Mouse (Mus musculus): ENCODE results near the gene Inhbc.
A peak's percentile ranks its signal among the peaks of the same experiment; 100 is the strongest.

Gene Inhbc

DNA sequence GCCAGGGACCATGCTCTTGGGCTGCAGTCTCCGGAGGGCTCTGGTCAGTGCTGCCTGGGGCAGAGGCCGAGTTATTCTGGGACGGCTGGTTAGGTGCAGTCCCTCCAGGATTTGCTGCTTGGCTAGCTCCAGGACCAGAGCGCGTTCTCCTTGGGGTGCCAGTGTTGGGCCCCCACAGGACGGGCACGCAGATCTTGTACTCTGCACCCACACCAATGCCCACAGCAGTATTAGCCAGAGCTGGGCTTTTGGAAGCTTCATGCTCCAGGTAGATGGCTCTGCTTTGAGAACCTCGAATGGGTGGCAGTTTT, 19.0 kb downstream of the Inhbc start:
- DNase-seq = no peak

- DNase-seq = peak; percentile 71
Measured at GRCm38 (mm10) chr10:127350594-127351284, 19.5 kb downstream of the Inhbc start.

DNA sequence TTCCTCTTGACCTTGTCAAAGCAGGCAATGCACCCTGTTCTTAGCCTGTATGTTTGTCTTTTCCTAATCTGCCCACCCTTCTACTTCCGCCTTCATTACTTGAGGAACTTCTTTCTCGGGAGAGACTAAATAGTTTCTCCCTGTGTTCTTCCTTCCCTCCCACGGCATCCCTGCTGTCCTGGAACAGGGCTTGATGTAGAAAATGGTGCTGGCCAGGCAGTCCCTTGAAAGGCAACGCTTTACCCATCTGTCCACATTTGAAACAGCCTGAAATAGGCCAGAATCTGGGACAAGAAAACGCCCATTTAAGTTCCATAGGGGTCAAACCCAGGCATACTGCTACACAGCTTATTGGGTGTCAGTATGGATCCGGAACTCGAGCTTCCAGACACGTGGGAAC, 20.4 kb downstream of the Inhbc start:
- no peak for DNase-seq

DNA sequence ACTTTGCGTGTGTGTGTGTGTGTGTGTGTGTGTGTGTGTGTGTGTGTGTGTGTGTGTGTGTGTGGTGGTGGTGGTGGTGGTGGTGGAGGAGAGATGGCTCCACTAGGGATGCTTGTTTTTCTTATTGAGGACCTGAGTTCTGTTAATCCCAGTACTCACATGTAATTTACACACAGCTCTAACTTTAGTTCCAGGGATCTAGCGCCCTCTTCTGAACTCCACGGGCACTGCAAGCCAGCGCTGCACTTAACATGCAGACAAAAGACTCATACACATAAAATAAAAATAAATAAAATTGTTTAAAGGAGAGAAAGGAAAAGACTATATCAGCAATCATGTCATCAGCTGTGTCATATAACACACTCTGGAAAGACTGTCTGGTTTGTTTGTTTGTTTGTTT, 21.3 kb downstream of the Inhbc start:
- DNase-seq = no peak

- DNase-seq = no peak
Measured at GRCm38 (mm10) chr10:127346173-127346572, 24.1 kb downstream of the Inhbc start.

GRCm38 (mm10) chr10:127343029-127343428, 27.2 kb downstream of the Inhbc start:
- no peak for DNase-seq

GRCm38 (mm10) chr10:127341891-127342639, 28.2 kb downstream of the Inhbc start, which contains the start of gene Gli1:
Gene Gli1, minus strand, starts transcription at chr10:127341974.
- DNase-seq = peak; percentile 68

- no peak for DNase-seq
Measured at GRCm38 (mm10) chr10:127341360-127341690, 28.9 kb downstream of the Inhbc start.

DNA sequence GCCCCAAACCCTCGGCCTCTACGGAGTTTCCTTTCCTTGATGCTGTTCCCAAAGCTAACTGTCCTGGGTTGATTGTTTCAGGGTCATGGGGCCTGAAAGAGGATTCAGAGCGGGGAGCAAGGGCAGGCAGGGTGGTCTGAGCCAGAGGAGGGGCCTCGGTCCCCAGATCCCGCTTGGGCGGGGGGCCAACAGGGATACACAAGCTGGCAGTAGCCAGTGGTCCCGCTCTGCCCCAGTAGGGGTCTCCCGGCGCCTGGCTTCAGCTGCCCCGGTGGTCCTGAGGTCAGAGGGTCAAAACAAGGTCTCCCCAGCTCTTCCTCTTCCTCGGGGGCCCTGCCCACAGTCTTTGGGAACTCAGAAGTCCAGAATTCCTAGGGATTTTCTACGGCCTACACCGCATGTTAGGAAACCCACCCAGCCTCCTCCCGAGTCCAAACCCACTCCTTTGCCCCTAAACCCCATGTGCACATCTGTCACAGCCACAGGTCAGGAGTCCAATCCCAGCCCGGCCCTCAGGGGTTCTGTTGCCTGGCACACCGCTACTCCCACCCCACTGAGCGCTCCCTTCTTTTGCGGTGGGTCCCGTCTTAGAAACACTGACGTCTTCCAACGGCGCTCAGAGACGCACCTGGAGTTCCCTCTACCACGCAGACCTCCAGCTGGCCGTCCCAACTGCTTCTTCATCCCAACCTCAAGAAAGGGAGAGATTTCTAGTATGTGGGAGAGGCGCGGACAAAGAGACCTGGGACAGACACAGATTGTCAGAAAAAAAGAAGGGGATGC, 29.5 kb downstream of the Inhbc start:
- no peak for DNase-seq

GRCm38 (mm10) chr10:127339683-127340576, 30.3 kb downstream of the Inhbc start:
- DNase-seq = no peak

DNA sequence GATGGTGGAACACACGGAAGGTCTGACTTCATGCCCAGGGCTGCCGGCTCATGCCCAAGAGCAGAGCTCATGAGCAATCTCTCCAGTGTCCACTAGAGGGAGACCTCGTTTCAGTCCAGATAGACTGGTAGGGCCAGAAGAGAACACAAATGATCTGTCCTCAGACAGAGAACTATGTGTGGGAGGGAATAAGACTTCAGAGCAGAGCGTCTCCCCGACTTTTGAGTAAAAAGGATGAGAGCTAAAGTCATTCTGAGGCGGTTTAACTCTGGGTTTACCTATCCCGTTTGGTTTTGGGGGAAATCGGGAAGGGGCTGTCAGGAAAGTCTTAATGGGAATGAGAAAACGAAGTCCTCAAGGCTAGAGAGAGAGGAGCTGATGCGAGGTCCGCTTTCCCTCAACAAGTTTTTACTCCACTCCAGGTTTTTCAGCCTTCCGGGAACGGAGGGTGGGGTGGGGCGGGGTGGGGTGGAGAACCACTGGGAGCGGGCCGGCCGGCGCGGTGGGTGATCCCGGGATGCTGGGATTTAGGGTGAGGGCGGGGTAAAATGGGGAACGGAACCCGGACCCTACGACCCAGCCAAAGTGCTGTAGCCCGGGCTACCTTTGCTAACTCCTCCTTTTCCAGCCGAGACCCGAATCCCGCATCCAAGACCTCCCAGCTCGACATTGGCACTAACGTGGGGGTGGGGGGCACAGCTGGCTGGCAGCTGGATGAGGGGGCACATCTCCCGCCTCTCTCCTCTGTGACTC, 31.1 kb downstream of the Inhbc start:
- DNase-seq = peak; percentile 83

DNA sequence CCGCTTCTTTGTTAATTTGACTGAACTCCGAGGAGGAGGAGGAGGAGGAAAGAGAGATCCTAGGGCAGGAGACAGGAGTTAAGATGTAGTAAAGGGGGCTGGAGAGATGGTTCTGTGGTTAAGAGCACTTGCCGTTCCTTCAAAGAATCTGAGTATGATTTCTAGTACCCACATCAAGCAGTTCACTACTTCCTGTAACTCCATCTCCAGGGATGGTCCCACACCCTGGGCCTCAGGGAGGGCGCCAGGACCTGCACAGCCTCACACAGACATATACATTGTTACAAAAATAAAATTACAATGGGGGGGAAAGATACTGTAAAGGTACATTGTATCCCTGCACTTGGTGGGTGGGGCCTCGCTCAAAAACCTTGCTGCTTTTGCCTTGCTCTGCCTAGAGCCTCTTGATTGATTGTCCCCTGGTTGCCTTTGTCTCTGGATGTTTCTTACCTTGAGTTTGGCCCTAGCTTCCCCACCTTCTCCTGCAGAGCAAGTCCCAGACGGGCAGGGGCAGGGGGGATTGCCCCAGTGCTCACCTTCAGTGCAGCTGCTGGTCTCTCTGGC, 32.6 kb downstream of the Inhbc start:
- no peak for DNase-seq

DNA sequence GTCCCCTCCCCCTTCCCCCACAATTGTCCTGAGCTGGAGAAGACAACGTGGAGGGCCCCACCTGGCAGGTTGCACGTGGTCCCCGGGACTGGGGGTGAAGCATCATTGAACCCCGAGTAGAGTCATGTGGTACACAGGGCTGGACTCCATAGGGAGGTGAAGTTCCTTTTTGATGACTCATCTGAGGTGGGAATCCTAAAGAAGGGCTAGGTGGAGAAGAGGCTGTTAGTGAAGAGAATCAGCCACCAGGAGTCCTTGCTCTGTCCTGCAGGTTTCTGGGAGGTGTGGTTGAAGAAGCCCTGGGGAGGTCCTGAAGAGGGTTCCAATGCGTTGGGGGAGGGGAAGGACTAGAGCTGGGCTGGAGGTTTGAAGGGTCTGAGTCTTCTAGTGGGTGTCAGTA, 33.3 kb downstream of the Inhbc start:
- DNase-seq = no peak

DNA sequence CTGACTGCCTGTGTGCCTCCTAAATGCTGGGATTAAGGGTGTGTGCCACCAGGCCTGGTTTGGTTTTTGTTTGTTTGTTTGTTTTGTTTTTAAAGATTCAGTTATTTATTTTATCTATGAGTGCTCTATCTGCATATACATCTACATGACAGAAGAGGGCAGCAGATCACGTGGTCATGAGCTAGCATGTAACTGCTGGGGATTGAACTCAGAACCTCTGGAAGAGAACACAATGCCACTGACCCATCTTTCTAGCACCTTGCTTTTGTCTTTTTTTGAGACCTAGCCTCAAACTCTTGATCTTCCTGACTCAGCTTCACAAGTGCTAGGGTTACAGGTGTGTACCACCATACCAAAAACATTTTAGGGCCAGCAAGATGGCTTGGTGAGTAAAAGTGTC, 35.0 kb downstream of the Inhbc start:
- no peak for DNase-seq

- DNase-seq = no peak
Measured at GRCm38 (mm10) chr10:127333152-127333551, 37.1 kb downstream of the Inhbc start.

DNA sequence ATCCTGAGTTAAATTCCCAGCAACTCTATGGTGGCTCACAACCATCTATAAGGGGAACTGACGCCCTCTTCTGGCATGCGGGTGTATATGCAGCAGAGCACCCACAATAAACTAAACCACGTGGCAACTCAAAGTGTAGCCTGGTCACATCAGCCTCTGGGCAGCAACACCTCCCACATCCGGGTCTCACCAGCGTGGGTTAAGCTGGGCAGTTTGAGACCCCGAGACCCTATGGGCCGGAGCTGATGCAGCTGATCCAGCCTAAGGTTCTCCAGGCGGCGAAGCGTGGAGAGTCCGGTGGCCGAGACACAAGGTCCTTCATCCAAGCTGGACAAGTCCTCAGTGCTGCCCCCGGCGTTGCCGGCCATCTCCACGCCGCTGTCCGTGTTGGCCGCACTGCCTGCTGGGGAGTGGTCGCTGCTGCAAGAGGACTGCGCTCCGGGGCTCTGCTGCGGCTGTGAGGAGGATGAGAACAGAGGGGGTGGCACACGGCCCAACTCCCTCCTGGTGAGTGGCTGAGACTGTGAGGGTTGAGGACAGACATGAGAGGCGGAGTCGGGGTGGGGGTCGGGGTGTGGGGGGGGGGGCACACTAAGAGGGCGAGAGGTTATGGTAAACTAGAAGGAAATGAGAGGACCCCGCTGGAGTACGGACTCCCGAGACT, 37.9 kb downstream of the Inhbc start:
- DNase-seq = no peak

DNA sequence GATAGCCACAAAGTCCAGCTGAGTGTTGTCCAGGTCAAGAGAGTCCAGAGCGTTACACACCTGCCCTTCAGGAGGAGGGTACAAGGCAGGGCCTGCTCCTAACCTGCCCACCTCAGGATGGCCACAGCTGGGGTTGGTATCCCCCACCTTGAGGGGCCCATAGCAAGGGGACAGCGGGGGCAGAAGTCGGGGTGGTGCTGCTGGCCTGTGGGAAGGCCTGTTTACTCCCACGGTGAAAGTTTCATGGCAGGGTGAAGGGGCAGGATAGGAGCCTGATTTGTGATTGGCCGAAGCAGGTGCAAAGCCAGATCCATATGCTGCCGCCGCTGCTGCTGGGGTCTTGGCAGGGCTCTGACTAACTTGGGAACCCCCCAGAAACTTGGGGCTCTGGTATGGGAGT, 40.0 kb downstream of the Inhbc start:
- no peak for DNase-seq

GRCm38 (mm10) chr10:127327461-127328145, 42.6 kb downstream of the Inhbc start:
- DNase-seq = no peak

DNA sequence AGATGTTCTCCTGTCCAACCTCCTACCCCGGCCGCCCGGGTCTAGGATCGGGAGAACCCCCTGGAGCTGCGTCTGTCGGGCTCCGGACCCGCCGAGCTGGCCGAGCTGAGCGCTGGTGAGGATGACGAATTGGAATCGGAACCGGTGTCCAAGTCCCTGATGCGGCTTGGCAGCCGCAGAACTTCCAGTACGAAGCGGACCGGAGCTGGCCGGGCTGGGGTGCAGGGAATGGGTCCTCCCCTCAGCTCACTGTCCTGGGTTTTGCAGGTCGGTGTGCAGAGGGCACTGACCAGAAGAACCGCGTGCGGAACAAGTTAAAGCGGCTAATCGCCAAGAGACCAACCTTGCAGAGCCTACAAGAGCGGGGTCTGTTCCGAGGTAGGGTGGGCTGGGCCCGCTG, 43.4 kb downstream of the Inhbc start:
- DNase-seq = no peak

DNA sequence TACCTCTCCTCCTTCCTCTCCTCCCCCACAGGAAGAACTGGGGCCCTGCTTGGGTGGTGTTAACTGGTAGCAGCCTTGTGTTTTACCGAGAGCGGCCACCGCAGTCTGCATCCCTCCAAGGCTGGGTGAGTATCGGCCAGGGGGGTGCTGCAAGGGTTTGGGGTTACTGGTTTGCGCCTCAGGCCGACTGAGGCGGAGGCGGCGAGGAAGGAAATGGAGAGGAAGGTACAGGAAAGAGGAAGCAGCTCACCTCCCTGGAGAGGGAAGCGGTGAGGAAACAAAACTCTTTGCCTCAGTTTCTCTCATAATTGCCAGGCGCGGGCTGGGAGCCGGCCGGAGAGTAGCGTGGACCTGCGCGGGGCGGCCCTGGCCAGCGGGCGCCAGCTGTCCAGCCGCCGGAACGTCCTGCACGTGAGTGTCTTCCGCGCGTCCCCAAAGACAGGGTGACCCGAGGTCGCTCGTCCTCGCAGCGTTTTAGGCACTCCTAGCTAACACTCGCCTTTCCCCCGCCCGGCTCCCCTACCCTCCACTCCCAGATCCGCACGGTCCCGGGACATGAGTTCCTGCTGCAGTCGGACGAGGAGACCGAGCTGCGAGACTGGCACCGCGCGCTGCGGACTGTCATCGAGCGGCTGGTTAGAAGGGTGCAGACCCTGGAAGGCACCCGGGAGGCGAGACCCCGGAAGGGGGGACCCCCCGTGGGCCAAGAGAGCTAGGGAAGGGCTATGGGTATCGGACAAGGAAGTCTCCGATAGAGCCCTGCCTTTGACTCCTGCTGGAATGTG, 44.0 kb downstream of the Inhbc start:
- no peak for DNase-seq
